Comparison of ENCODE assay signal across 19 mouse cellular contexts in genomic region chr10:51015362-51015761, GRCm38 (mm10).
"Had no signal": no experiment of that assay in that cellular context is flagged by ENCODE, and none has a peak within 500 bp of the region (broad histone marks: within the 10 kb centered on the region; RNA-seq: fewer than 3 reads in every experiment).

No protein-coding gene starts in this region.

- H3K9me3 ChIP-seq: limb, embryonic 12.5 days; limb, embryonic 15.5 days; midbrain, embryonic 12.5 days; midbrain, embryonic 15.5 days; neural tube, embryonic 12.5 days; neural tube, embryonic 15.5 days had no signal

- H3K27ac ChIP-seq: kidney, postnatal 0 days; layer of hippocampus, adult 2 months; limb, embryonic 12.5 days; limb, embryonic 15.5 days; liver, embryonic 14.5 days; macrophage; midbrain, embryonic 12.5 days; midbrain, embryonic 15.5 days; neural tube, embryonic 12.5 days; neural tube, embryonic 15.5 days had no signal

- H3K4me3 ChIP-seq: layer of hippocampus, adult 2 months; limb, embryonic 12.5 days; limb, embryonic 15.5 days; midbrain, embryonic 12.5 days; midbrain, embryonic 15.5 days; neural tube, embryonic 12.5 days; neural tube, embryonic 15.5 days had no signal

- H3K4me2 ChIP-seq: limb, embryonic 12.5 days; limb, embryonic 15.5 days; liver, embryonic 11.5 days; lung, embryonic 14.5 days; midbrain, embryonic 12.5 days; midbrain, embryonic 15.5 days; neural tube, embryonic 12.5 days; neural tube, embryonic 15.5 days had no signal

- H3K36me3 ChIP-seq: limb, embryonic 12.5 days; limb, embryonic 15.5 days; midbrain, embryonic 12.5 days; midbrain, embryonic 15.5 days; neural tube, embryonic 12.5 days; neural tube, embryonic 15.5 days had no signal

- H3K27me3 ChIP-seq: limb, embryonic 12.5 days; limb, embryonic 15.5 days; midbrain, embryonic 15.5 days; neural tube, embryonic 12.5 days; neural tube, embryonic 15.5 days had no signal

- H3K9ac ChIP-seq: limb, embryonic 12.5 days; limb, embryonic 15.5 days; liver, embryonic 14.5 days; liver, postnatal 0 days; lung, embryonic 14.5 days; midbrain, embryonic 12.5 days; midbrain, embryonic 15.5 days; neural tube, embryonic 12.5 days; neural tube, embryonic 15.5 days had no signal

- DNase-seq: kidney, postnatal 25 days; liver, postnatal 0 days; lung, embryonic 14.5 days; right cerebral cortex, adult 18-20 months; right cerebral cortex, postnatal 14 days; right cerebral cortex, postnatal 4 days; thymus, postnatal 4 days had no signal

- ATAC-seq: liver, postnatal 0 days; lung, postnatal 0 days; midbrain, embryonic 15.5 days had no signal
